Mouse (Mus musculus) neural tube, embryonic 15.5 days (tissue): ENCODE data around the gene Mlxipl. TPM values are rescaled to one million over a fixed set of nuclear protein-coding genes. Genes with fewer than 3 reads are reported as not detected.

Source experiments
- ATAC-seq: fragments of 200-750 bp; cut with Nextera tagmentation; 2 replicates; pipeline ENCODE4 v1.8.0; 2017; ENCODE audit warnings: mild to moderate bottlenecking, moderate TSS enrichment, moderate library complexity; ENCODE audit not compliant: low FRiP score
- H3K27ac ChIP-seq: fragments of 300-500 bp; sonication (generic); replicated peaks from 2 replicates; pipeline ENCODE4 v1.5.1; 2015; ENCODE audit warnings: mild to moderate bottlenecking, inconsistent platforms
- H3K27me3 ChIP-seq: fragments of 300-500 bp; sonication (generic); replicated peaks from 2 replicates; pipeline ENCODE4 v1.6.1; 2015; ENCODE audit warnings: inconsistent platforms
- H3K36me3 ChIP-seq: fragments of 300-500 bp; sonication (generic); 2 replicates; pipeline ENCODE4 v1.6.1; 2015; ENCODE audit warnings: inconsistent platforms
- H3K4me1 ChIP-seq: fragments of 300-500 bp; sonication (generic); 2 replicates; pipeline ENCODE4 v1.6.1; 2015; ENCODE audit warnings: inconsistent platforms
- H3K4me2 ChIP-seq: fragments of 300-500 bp; sonication (generic); 2 replicates; pipeline ENCODE4 v1.6.1; 2015; ENCODE audit warnings: inconsistent platforms, mild to moderate bottlenecking, moderate library complexity
- H3K4me3 ChIP-seq: fragments of 300-500 bp; sonication (generic); replicated peaks from 2 replicates; pipeline ENCODE4 v1.5.1; 2015; ENCODE audit warnings: mild to moderate bottlenecking, inconsistent platforms
- H3K9ac ChIP-seq: fragments of 300-500 bp; sonication (generic); replicated peaks from 2 replicates; pipeline ENCODE4 v1.6.1; 2015; ENCODE audit warnings: mild to moderate bottlenecking, inconsistent platforms
- H3K9me3 ChIP-seq: fragments of 300-500 bp; sonication (generic); replicated peaks from 2 replicates; pipeline ENCODE4 v1.6.1; 2016; ENCODE audit warnings: inconsistent platforms
- WGBS: fragments of 180-500 bp; shearing (Covaris S2); methylation state at CpG from one replicate; pipeline ENCODE4 v1.1.7; 2015; ENCODE audit warnings: mixed read lengths; 5-methylcytosine and 5-hydroxymethylcytosine counted together
- polyA plus RNA-seq: library from polyadenylated mRNA; unstranded; fragments of >200 nt; fragmentation: Nextera tagmentation; extraction: Ambion mirVana; gene quantifications from 2 replicates; pipeline ENCODE4 v1.2.1, GENCODE M21; 2015

The Mlxipl gene
- polyA plus RNA-seq, 1 experiment from 2014 or later, result 0.79 TPM

- Histone ChIP-seq H3K36me3 (peaks cover 16% of the 10 kb centered on the region), H3K9ac (peak within 1 kb of the TSS; percentile 91), H3K27me3 (no peaks in the 10 kb centered on the region), H3K4me1 (peaks cover 35% of the 10 kb centered on the region), H3K4me3 (peak within 1 kb of the TSS; percentile 100), H3K4me2 (peak within 1 kb of the TSS; percentile 83), H3K27ac (peak within 1 kb of the TSS; percentile 96), H3K9me3 (no peaks in the 10 kb centered on the region)
- WGBS, result under 1% methylated on average over 57 of the region's 57 CpGs
- peak; percentile 98 for ATAC-seq
Measured at GRCm38 (mm10) chr5:135186621-135187348, 97.1 kb downstream of the Mlxipl start, which contains the start of gene Baz1b. Gene Baz1b, plus strand, starts transcription at chr5:135187264.

DNA sequence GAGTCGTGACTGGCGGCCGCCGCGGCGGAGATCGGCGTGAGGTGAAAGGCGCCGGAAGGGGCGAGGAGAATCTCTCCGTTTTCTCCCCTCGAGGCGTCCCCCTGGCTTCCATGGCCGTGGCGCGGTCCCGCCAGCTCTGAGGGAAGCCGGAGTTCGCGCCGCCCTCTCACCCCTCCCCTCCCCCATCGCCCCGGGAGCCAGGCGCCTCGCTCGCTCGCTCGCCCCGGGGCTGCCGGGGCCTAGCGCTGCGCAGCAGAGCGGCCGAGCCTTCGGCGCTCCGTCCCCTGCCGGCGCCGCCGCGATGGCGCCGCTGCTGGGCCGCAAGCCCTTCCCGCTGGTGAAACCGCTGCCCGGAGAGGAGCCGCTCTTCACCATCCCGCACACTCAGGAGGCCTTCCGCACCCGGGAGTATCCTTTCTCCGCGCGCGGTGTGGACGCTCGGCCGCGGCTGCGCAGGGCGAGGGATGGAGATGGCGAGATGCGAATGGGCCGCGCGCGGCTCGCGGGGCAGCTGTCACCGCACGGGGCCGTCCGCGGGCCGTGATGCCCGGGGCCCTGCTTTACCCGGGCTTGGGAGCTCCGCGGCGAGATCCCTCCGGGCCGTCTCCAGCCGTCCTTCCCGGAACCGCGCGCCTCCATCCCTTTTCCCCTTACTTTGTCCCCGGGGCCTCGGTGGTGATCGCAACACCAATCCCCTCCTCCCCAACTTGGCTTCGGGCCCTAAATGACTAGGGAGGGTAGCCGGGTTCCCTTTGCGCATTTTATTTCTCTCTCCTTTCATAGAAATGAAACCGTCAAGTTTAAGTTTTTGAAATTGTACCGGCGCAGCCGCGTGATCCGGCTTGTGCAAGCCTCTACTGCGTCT is 97.9 kb downstream of the Mlxipl start:
- H3K4me1 ChIP-seq, result peaks cover 43% of the 10 kb centered on the region
- ATAC-seq, result peak; percentile 62
- WGBS, result under 1% methylated on average over 80 of the region's 102 CpGs
- peaks cover 10% of the 10 kb centered on the region for H3K36me3 ChIP-seq
- no peaks in the 10 kb centered on the region for H3K9me3 ChIP-seq
- H3K27me3 ChIP-seq, result no peaks in the 10 kb centered on the region
- peak overlapping the region; percentile 96 for H3K27ac ChIP-seq
- H3K4me2 ChIP-seq, result peak overlapping the region; percentile 83
- peak overlapping the region; percentile 91 for H3K9ac ChIP-seq
- peak overlapping the region; percentile 100 for H3K4me3 ChIP-seq

Other genes starting within 250 kb of the Mlxipl start
- gene Tmem270, start 183.2 kb upstream of the Mlxipl start, polyA plus RNA-seq, result not detected in 2 replicates
- gene Cldn13, start 174.4 kb upstream of the Mlxipl start, polyA plus RNA-seq, result not detected in 2 replicates
- gene Mettl27, start 157.5 kb upstream of the Mlxipl start, polyA plus RNA-seq, result 4.2 and 9.2 TPM in 2 replicates
- gene Cldn4, start 143.0 kb upstream of the Mlxipl start, polyA plus RNA-seq, result 0.13 and 10.1 TPM in 2 replicates
- 0.96 and 16.8 TPM in 2 replicates for gene Cldn3, start 103.7 kb upstream of the Mlxipl start, polyA plus RNA-seq
- 73.0 and 77.0 TPM in 2 replicates for gene Abhd11, start 80.7 kb upstream of the Mlxipl start, polyA plus RNA-seq
- gene Stx1a, start 66.4 kb upstream of the Mlxipl start, polyA plus RNA-seq, result 118 and 141 TPM in 2 replicates
- 40.6 and 44.5 TPM in 2 replicates for gene Dnajc30, start 25.7 kb upstream of the Mlxipl start, polyA plus RNA-seq
- gene Bud23, start 24.9 kb upstream of the Mlxipl start, polyA plus RNA-seq, result 75.0 and 87.9 TPM in 2 replicates
- 30.3 and 34.0 TPM in 2 replicates for gene Vps37d, start 11.6 kb upstream of the Mlxipl start, polyA plus RNA-seq
- 15.8 and 17.5 TPM in 2 replicates for gene Tbl2, start 59.8 kb downstream of the Mlxipl start, polyA plus RNA-seq
- gene Bcl7b, start 78.4 kb downstream of the Mlxipl start, polyA plus RNA-seq, result 44.6 and 46.4 TPM in 2 replicates
- gene Baz1b, start 97.4 kb downstream of the Mlxipl start, polyA plus RNA-seq, result 23.6 and 27.1 TPM in 2 replicates
- gene Fzd9, start 161.3 kb downstream of the Mlxipl start, polyA plus RNA-seq, result 11.0 and 14.8 TPM in 2 replicates